Mouse (Mus musculus): ENCODE measurements around the gene Fbp1.

GRCm38 (mm10) chr13:62856305-62856675 is 31.8 kb downstream of the Fbp1 start:
- peak; percentile 89 for TF ChIP-seq CTCF (IDR thresholded peaks at IDR 0.05; ENCODE audit: low read depth)
- no peak for TF ChIP-seq EP300 (optimal IDR thresholded peaks at IDR 0.05)

Data from stomach, postnatal 0 days (tissue).